Mouse (Mus musculus): ENCODE data around the gene Myh10.
"Not testable (repeated sequence)": the region's sequence is repeated elsewhere in the genome, so short reads cannot be mapped to it uniquely, and the experiment has no call there.

The Myh10 gene

DNA sequence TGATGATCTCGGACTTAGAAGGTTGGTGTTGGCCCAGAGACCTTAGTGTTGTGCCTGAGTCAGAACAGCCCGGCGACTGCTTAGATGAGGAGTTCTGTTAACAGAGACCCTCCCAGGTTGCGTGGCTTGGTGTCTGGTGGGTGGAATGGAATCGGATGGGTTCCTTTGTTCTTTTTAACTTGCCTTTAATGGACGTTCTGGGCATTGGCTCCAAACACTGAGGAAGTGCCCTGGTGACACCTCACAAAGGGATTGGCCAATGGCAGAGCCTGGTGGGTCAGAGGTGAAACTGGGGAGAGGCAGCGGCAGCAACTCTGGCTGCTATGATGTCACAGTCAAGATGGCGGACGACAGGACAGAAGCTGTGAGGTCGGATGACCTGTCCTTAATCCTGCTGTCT, 99.4 kb downstream of the Myh10 start:
- DNase-seq (ENCODE audit: low spot score) = no peak

- DNase-seq (ENCODE audit: low spot score) = no peak
Observed at GRCm38 (mm10) chr11:68791794-68792193, 100.4 kb downstream of the Myh10 start.

GRCm38 (mm10) chr11:68798258-68798657, 106.9 kb downstream of the Myh10 start:
- no peak for DNase-seq (ENCODE audit: low spot score)

GRCm38 (mm10) chr11:68805148-68805547, 113.8 kb downstream of the Myh10 start:
- DNase-seq (ENCODE audit: low spot score) = no peak

DNA sequence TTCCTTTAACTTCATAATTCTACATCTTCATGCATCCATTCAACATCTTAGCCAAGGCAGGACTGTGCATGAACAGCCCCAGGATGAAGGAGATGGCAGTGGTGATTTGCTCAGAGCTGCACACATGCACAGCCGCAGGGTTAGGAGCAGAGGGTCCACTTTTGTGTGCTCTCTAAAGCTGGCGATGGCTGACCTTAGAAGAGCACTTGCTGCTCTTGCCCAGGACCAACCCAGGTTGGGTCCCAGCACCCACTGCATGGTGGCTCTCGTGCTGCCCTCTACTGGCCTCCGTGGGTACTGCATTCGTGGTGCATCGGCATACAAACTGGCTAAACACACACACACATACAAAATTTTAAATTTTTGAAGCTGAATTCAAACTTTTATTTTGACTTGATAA, 116.4 kb downstream of the Myh10 start:
- DNase-seq (ENCODE audit: low spot score) = peak; percentile 70

GRCm38 (mm10) chr11:68811881-68812577, 120.7 kb downstream of the Myh10 start:
- no peak for DNase-seq (ENCODE audit: low spot score)

GRCm38 (mm10) chr11:68818416-68818815, 127.1 kb downstream of the Myh10 start:
- no peak for DNase-seq (ENCODE audit: low spot score)

DNA sequence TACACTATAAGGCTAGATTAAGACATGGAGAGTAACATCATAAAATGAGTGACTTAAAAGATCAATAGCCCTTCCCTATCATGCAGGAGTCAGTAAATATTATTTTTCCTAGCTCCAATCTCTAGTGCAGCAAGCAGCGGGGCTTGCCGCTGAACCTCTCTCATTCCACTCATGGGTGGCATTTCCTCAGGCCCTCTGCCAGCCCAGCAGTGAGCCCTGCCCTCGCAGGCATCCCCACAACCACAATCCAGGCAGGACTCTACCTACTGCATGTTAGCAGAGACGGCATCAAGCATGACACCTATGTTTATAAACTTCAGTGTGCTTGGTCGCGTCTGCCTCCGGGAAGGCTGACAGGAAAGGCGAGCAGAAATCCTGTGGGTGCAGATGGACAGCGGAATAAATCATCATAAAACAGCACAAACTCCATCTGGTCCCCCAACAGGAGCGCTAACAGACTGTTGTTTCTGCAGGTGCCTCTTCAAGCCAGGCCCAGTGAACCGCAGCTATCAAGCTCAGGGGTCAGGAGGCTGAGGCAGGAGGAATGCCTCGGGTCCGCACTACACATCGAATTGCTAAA, 128.0 kb downstream of the Myh10 start:
- no peak for DNase-seq (ENCODE audit: low spot score)

DNA sequence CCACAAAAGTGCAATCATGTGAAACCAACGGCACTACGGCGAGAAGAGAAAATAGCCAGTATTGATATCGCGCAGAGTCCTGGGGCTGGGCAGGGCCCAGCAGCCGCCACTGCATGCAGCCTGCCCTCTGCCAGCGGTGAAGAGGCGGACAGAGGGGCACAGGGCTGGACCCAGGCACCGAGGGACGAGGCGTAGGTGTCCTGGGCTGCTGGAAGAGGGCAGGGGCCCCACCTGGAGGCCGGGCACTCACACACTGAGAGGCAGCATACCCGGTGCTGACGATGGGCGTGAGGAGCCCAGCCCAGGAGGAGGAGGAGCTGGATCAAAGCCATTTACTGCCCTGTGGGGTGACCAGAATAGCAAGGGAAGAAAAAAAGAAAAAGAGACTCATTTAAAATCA, 131.0 kb downstream of the Myh10 start:
- no peak for DNase-seq (ENCODE audit: low spot score)

GRCm38 (mm10) chr11:68826735-68827134, 135.4 kb downstream of the Myh10 start:
- no peak for DNase-seq (ENCODE audit: low spot score)

DNA sequence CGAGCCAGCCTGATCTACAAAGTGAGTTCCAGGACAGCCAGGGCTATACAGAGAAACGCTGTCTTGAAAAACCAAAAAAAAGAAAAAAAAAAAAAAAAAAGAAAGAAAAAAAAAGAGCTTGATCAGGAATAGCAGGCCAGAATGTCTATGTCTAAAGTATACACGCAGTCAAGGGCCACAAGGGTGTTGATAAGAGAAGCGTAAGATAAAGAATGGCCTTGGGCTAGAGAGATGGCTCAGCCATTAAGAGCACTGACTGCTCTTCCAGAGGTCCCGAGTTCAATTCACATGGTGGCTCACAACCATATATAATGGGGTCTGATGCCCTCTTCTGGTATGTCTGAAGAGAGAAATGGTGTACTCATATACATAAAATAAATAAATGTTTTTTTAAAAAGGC, 140.2 kb downstream of the Myh10 start:
- not testable (repeated sequence) for DNase-seq (ENCODE audit: low spot score)

GRCm38 (mm10) chr11:68832793-68833192, 141.4 kb downstream of the Myh10 start:
- no peak for DNase-seq (ENCODE audit: low spot score)

- no peak for DNase-seq (ENCODE audit: low spot score)
Observed at GRCm38 (mm10) chr11:68833593-68833992, 142.2 kb downstream of the Myh10 start.

- no peak for DNase-seq (ENCODE audit: low spot score)
Observed at GRCm38 (mm10) chr11:68835034-68835433, 143.7 kb downstream of the Myh10 start.

DNA sequence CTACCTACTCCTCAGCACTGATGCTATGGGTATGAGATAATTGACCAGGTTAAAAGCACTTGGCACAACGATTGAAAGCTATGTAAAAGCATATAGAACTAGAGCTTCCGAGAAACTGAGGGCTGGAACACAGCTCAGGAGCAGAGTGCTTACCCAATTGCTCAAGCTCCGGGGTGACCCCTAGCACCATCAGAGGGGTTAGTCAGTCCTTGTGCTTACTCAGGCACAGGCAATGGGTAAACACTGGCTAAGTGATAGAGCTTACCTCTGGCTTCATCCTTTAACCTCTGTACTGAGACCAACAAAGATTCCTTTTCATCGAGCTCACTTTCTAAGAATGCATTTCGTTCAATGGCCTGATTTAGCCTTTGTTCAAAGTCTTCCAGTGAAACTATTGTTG, 148.2 kb downstream of the Myh10 start:
- DNase-seq (ENCODE audit: low spot score) = no peak

DNA sequence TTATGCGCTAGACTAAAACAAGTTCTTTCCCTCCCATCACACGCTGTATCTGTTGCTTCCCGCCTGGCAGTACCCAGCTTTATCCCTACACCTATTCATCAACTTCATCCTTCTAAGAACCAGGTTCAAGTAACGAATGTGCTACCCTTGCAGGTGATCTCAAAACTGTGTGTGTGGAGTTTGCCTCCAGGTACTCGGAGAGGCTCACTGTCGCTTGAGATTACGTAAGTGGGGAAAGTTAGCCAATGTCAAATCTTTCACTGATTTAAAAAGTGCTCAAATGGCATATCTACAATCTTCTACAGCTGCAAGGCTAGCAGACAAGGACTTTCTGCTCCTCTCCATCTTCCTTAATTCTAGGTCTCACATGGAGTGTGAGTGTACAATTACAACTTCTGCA, 159.5 kb downstream of the Myh10 start:
- no peak for DNase-seq (ENCODE audit: low spot score)

- DNase-seq (ENCODE audit: low spot score) = no peak
Observed at GRCm38 (mm10) chr11:68851644-68852485, 160.5 kb downstream of the Myh10 start.

DNA sequence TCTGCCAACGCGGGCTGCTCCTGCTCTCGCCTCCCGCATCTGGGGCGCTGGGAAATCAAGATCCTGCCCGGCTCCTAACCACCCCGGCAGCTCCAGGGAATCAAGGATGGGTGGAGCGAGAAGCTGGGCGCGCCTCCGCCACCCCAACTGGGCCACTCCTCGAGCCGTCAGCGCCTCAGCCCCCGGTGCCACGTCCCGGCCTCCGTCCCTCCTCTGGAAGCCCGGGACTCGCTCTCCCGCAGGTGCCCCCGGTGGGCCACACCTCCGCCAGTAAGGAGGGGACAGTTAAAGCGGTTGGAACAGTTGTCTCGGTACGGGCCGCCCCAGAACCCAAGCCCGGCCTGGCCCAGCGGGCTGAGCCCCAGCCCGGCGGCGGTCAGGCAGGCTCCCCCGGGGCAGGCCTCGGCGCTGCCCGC, 161.1 kb downstream of the Myh10 start:
- peak; percentile 61 for DNase-seq (ENCODE audit: low spot score)

DNA sequence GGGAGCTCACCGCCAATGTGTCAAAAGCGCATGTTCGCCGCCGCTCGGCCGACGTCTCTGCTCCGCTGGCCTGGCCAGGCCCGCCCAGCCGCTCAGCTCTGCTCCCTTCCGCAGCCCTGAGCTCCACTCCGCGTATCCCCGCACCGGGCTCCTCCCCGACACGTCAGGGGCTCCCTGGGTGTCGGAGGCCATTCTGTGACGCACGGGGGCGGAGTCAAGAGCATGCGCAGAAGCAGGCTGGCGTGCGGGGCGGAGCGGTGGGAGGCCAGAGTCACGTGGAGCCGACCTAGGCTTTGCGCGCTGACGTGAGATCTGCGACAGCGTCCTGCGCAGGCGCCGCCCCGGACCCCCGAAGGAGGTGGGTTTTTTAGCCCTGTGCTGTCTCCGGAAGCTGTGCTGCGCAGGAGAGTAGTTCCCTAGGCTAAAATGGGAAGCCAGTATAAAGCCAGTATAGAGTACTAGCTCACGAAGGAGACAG, 161.6 kb downstream of the Myh10 start:
- peak; percentile 99 for DNase-seq (ENCODE audit: low spot score)

GRCm38 (mm10) chr11:68853611-68854401, 162.4 kb downstream of the Myh10 start:
- DNase-seq (ENCODE audit: low spot score) = no peak

GRCm38 (mm10) chr11:68854621-68855020, 163.3 kb downstream of the Myh10 start:
- DNase-seq (ENCODE audit: low spot score) = no peak

DNA sequence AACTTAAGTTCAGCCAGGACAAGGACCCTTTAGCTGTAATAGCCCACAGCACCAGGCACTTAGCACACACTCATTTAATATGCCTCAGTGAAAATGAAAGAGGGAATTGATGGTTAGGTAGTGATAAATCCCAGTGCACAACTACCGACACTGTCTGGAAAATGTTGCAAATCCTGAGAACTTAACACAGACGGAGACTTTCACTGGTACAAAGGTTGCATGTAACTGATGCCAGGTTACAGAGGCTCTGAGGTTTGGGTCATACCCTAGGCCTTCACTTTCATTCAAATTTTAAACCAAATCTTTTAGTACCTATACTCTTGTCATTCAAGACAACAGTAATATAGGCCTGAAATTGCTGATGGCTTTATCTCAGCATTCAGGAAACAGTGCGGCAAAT, 166.0 kb downstream of the Myh10 start:
- DNase-seq (ENCODE audit: low spot score) = no peak
